Mouse (Mus musculus): ENCODE data around the gene Msmb. TPM values are rescaled to one million over a fixed set of nuclear protein-coding genes. Genes with fewer than 3 reads are reported as not detected.

Msmb gene
- total RNA-seq, 2 experiments from 2014 or later: not detected

DNA sequence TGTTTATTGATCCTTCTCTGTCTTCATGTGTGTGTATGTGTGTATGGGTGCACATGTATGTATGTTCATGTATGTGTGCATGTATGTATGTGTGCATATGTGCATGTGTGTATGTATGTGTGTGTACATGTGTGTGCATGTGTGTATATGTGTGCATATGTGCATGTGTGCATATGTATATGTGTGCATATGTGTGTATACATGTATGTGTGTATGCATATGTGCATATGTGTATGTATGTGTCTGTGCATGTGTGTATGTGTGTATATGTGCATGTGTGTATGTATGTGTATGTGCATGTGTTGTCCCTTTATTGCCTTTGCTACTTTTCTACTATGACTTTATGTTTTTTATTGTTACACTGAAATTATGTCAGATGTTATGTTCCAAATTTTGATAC is 2.9 kb downstream of the Msmb start:
- no peak for ATAC-seq (replicated peaks; ENCODE audit: low FRiP score, low TSS enrichment, poor library complexity, severe bottlenecking)

DNA sequence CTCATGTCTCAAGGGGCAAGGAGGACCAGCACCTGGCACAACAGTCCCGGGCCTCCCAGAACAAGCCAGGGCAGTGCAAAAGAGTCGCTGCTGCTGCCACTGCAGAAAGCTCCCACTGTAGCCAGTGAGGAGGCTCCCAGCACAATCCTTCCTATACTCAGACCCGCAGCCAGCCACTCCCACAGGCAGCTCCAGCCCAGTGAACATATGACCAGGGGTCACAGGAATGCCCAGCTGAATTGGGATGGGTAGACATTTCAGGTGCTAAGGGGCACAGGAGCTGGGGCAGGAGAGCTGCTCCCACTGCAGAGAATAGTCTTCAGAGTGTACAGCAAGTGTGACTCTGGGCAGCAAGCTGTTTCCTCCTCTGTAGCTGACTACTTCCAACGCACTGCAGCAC is 3.6 kb downstream of the Msmb start:
- ATAC-seq (replicated peaks; ENCODE audit: low FRiP score, low TSS enrichment, poor library complexity, severe bottlenecking): no peak

DNA sequence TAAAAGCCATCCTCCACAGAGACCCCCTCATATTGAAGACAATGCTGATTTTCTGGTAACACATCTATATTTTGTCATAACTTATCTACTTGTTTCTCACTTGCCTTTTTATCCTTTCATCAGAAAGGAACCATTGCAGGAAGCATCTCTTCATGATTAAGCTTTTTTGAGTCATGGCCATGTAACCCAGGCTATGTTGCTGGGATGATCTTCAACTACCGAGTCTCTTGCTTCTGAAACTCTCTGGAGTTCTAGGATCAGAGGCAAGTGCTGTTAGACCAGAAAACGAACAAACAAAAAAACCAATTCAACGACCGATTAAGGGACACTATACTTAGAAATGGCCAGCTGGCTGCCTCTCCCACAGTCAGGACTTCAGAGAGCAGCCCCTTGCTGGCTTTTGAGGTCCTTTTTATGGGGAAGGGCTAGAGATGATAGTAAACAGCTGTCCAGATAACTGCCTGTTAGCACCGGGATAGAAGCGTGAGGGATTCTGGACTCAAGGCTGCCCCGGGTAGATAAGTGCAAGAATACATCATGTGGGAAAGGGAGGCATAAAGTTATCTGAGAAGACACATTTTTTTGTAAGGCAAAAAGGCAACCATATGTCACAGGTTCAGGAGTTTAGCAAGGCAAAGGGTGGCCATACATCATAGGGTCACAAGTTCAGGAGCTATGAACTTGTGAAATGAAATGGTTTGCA is 4.1 kb downstream of the Msmb start:
- ATAC-seq (replicated peaks; ENCODE audit: low FRiP score, low TSS enrichment, poor library complexity, severe bottlenecking): peak; percentile 91

DNA sequence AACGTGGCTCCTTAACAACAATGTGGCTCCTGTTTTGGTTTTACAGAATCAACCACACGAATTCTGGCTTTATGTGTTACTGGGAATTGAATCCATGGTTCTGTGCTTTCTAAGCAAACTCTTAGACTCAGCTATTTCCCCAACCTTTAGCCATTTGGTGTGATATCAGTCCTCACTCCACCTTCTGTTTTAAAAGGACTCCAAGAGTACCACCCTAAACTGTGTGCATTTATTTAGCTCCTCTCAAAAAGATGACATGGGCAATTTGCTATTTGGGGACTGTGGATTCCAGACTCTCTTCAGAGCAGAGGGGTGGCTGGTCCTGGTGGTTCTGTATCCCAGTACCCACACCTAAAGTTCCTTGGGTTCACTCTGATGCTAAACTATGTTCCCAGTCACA is 4.8 kb downstream of the Msmb start:
- ATAC-seq (replicated peaks; ENCODE audit: low FRiP score, low TSS enrichment, poor library complexity, severe bottlenecking): no peak

DNA sequence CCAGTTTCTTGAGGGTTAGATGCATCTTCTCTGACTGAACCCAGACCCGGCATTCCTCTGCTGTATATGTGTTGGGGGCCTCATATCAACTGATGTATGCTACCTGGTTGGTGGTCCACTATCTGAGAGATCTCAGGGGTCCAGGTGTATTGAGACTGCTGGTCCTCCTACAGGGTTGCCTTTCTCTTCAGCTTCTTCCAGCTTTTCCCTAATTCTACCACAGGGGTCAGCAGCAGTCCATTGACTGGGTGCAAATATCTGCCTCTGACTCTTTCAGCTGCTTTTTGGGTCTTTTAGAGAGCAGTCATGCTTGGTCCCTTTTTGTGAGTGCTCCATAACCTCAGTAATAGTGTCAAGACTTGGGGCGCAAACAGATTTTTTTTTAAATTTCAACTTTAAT is 9.0 kb downstream of the Msmb start:
- no peak for ATAC-seq (replicated peaks; ENCODE audit: low FRiP score, low TSS enrichment, poor library complexity, severe bottlenecking)

DNA sequence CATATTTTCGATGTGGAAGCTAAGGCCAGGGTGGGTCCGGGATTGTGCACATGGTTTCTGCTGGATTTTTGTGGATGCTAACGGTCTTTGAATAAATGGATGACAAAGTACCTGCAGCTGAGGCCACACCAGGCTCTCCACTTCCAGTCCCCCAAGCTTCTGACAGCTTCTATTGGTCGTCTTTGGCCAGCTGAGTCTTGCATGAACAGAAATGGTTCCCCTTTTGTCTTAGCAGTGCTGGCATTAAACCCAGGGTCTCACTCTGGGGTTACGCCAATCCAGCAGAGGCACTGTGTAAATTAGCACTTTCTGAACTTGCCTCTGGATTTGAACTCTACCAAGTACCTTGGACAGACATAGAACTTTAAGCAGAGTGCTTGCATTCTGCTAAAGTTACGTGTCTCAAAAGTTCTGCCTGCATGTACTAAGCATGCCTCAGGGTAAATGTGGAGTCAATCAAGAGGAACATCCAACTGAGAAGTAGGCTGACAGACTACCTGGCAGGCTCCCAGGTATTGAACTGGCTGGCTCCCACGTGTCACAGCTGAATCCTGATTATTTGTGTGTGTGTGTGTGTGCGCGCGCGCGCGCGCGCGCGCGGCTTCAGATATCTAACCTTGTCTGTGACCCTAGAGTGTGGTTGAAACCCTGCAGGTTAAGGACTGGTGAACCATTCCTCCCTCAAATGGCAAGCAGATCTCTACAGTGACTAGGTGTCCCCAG is 10.6 kb downstream of the Msmb start:
- no peak for ATAC-seq (replicated peaks; ENCODE audit: low FRiP score, low TSS enrichment, poor library complexity, severe bottlenecking)

DNA sequence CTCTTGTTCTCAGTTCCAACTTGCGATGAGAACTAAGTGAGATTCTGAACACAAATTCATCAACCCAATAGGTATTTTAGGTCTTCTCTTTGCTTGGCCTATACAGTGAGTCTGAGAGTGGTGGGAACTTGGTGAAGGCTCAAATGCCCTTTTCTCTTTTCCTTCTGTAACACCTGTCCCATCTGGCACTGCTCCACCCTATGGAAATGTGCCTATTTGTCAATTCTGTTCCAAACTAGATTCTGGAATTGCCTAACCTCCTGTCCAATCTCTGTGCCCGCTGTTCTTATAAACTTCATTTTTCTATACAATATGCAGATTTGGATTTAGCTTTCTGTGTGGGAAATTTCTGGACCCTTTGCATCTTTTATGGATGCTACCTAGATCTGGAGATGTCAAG is 11.3 kb downstream of the Msmb start:
- no peak for ATAC-seq (replicated peaks; ENCODE audit: low FRiP score, low TSS enrichment, poor library complexity, severe bottlenecking)

DNA sequence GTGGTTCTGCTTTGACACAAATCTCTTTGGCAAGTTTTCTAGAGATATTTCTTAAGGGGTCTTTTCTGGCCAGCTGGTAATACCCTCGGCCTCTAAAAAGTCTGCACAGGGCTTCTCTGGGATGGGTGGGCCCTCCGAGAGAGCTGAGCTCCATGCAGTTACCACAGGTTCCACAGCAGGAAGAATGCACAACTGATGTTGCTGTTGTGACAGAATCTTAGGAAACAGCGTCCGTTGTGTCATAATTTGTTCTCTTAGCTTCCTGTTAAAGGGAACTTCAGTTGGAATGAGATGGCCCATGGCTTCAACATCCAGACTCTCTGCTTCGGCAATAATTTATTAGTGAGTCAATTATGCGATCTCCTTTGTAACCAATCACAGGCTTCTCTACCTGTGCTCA is 12.9 kb downstream of the Msmb start:
- ATAC-seq (replicated peaks; ENCODE audit: low FRiP score, low TSS enrichment, poor library complexity, severe bottlenecking): no peak

DNA sequence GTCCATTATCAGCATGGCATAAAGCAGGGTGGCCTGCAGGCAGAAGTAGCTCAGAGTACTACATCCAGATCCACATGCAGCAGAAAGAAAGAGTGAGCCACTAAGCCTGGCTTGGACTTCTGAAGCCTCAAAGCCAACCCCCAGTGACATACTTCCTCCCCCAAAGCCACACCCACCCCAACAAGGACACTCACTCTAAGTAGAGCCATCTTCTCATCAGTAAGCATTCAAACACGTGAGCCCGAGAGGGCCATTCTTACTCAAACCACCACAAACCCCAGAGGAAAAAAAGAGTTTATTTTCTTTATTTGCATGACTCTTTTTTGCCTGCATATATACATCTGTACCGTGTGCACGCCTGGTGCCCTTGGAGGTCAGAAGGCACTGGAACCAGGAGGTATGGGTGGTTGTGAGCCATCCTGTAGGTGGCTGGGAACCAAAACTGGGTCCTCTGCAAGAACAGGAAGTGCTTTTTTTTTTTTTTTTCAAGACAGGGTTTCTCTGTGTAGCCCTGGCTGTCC is 17.4 kb downstream of the Msmb start:
- ATAC-seq (replicated peaks; ENCODE audit: low FRiP score, low TSS enrichment, poor library complexity, severe bottlenecking): no peak; the same call in 1 of the 2 replicates

DNA sequence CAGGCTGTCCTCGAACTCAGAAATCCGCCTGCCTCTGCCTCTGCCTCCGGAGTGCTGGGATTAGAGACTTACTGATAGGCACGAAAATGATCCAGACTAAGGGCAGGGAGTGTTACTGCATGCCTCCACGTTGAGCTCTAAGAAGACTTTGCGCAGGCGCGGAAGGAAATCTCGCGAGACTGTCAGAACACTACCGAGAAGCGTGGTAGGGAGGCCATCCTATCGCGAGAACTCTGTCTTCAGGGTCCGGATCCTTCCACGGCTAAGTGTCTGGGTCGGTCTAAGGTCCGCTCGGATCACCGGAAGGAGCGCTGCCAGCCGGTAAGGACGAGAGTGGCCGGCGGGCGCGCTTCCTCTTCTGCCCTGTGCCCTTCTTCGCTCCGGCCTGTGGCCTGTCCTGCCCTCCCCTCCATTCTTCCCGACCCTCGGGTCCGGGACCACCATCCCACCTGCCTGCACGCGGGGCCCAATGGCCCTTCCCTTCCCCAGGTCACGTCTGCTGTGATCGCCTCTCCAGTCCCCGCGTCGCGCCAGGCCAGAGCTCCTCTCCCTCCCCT is 17.9 kb downstream of the Msmb start, which contains the start of gene Ncoa4:
TSS of gene Ncoa4 (plus strand) at position 176 of the 557 bp plus-strand sequence.
- peak; percentile 88 for ATAC-seq (replicated peaks; ENCODE audit: low FRiP score, low TSS enrichment, poor library complexity, severe bottlenecking)

DNA sequence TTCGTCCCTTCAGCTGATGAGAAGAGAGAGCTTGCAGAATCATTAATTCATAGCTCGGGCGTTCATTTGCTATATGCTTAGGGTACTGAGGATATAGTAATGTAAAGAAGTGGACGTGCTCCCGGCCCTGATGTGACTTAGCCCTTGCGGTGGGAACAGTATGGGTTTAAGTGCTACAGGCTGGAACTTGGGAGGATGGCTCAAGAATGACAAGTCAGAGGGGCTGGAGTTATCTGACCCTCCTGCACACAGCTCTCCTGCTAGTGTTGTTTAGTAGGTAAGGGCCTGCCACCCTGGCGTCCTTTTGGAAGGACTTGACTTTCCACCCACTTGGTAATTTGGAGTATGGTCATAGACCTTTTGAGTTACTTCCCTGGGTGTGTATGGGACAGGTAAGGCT is 18.7 kb downstream of the Msmb start:
- ATAC-seq (replicated peaks; ENCODE audit: low FRiP score, low TSS enrichment, poor library complexity, severe bottlenecking): no peak

DNA sequence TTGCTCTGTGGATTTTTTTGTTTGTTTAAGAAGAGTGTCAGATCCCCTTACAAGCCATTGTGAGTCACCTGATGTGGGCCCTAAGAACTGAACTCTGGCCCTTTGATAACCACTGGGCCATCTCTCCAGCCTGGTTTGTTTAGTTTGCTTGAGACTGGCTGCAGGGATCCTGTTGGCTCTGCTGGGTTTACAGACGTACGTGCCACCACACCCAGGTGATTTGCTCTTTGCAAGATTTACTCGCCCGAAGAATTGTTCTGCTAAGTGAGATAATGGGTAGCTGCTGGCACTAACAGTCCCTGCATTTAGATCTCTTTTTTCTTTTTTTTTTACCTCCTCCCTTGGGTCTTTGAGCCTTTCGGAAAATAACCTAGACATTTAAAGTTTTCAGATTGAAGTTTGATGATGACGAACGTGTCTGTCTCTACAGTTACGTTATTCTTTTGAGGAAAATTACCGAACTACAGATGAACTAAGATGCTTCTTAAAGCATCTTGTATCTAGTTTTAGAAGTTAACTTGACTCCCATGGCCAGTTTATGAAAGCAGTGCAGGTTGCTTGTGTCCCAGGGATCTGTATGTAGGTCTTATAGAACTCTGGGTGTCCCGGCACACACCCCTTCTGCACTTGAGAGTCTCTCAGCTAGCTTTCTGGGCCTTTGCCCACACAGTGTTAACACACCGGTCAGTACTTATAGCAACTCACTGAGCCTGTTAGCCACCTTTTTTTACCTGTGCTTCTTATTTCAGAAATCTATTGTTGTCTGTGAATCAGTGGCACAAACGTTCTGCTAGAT is 19.5 kb downstream of the Msmb start:
- ATAC-seq (replicated peaks; ENCODE audit: low FRiP score, low TSS enrichment, poor library complexity, severe bottlenecking): peak; percentile 60

DNA sequence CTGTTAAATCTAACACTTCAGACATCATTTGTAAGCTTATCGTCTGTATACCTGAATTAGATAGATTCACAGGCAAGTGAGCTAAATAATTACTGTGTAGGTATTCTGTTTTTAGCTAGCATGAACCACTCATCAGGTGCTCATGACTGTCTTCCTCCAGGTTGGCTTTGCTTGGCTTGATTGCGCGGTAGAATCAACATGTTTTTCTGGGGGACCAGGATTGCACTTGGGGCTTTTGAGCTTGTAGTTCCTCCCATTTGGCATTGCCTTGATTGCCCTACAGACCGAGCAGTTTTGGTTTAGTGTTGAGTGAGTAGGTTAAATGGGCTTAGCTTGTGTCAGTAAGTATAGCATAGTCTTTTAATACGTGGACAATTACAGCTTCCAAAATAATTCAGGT is 20.4 kb downstream of the Msmb start:
- ATAC-seq (replicated peaks; ENCODE audit: low FRiP score, low TSS enrichment, poor library complexity, severe bottlenecking): no peak

DNA sequence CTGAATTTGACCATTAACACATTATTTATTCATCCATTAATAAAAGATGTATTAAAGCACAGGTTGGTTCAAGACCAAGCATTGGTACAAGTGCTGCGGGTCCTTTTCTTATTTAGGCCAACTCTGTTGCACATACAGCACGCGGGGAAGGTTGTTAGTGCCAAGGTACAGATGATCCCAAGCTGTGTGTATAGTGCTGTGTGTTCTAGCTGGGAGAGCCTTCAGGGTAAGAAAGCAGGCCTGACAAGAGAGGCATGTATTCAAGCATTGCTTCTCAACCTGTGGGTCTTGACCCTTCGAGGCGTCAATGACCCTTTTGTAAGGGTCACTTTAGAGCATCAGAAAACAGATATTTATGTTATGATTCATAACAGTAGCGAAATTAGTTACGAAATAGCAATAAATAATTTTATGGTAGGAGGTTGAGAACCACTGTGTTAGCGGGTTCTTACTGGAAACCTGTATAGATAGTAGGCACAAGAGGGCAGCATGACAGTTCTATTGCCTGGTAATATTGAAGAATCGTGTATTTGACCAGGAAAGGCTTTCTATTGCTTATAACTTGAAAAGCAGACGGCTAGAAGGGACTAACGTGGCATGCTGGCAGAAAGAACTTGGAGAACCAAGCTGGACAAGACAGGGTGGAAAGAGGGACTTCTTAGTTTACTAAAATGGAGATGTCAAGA is 21.5 kb downstream of the Msmb start:
- no peak for ATAC-seq (replicated peaks; ENCODE audit: low FRiP score, low TSS enrichment, poor library complexity, severe bottlenecking)

DNA sequence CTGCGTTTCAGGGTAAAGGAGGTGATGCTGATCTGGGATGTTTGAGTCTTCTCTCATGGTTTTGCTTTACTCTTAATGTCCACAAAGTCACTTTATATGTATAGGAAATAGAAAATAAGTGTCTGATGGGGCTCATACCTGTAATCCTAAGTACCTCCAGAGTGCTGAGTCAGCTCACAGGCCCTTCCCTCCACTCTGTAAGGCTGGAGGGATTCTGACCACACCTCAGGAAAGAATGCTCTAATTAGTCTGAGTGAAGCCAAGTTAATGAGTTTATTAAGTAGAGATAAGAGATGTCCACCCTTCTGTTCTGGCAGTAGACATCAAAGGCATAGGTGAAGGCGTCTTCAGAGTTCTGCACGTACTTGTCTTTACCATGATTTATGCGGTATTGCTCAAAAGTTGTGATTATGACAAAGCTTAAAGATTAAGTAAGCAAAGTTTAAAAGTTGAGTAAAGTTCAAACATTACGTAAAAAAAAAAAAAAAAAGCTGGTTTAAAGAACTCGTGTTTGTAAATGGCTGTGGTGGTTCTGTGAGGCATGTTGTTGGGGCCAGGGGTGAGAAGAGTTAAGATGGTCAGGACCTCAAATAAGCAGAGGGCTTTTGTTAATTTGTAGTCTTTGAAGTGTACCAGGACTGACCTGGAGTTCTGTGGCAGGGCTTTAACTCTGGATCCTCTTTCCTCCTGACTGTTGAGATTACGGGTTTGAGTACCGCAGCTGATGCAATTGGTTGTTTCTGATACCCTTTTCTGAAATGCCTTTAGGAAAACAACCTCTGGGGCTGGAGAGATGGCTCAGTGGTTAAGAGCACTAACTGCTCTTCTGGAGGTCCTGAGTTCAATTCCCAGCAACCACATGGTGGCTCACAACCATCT is 22.6 kb downstream of the Msmb start:
- ATAC-seq (replicated peaks; ENCODE audit: low FRiP score, low TSS enrichment, poor library complexity, severe bottlenecking): no peak

DNA sequence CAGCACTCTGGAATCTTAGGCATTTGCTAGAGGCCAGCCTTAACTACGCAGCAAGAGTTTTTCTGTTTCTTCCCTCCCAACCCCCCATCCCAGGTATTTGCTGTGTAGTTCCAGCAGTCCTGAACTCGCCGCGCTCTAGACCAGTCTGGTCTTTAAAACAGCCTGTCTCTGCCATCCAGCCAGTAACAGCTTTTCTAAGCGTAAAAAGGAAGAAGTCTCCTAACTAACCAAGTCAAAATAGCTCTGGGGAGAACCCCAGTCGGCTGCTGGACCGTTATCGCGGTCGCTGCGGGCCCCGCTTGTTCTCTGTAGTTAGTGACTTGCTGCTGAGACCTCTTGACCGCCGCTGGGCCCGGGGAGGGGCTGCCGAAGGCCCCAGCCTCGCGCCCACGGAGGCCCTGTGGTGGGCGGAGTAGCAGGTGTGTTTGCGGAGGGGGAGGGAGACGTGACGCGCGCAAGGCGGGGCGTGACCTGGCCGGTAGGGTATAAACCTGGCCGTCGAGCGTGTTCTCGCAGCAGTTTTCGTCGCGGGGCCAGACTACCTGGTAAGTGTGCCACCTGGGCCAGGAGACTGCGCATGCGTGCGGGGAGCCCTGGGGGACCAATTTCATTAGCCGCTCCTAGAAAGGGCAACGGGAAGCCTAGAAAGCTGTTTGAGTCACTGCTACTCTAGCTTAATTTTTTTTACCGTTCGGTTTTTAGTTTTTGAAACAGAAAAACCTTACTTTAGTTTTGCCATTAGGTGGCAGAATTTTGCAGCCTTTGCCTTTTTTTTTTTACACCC is 23.6 kb downstream of the Msmb start:
- ATAC-seq (replicated peaks; ENCODE audit: low FRiP score, low TSS enrichment, poor library complexity, severe bottlenecking): peak; percentile 54

DNA sequence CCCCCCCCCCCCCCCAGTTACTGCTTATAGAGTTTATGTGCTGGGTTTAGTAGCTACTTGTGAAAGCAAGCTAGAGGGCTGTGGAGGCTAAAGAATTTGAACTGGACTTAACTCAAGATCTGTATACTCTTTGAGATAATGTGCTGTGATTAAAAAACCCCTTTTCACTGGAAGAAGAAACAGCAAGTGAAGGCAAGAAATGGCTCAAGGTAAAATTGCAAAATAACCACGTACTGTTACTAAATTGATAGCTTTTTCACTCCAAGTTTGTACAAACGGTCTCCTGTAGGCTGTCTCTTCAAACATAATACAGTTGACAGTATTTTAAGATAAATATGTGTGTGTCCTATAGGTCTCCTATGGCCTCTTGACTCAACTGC is 24.2 kb downstream of the Msmb start:
- ATAC-seq (replicated peaks; ENCODE audit: low FRiP score, low TSS enrichment, poor library complexity, severe bottlenecking): no peak

DNA sequence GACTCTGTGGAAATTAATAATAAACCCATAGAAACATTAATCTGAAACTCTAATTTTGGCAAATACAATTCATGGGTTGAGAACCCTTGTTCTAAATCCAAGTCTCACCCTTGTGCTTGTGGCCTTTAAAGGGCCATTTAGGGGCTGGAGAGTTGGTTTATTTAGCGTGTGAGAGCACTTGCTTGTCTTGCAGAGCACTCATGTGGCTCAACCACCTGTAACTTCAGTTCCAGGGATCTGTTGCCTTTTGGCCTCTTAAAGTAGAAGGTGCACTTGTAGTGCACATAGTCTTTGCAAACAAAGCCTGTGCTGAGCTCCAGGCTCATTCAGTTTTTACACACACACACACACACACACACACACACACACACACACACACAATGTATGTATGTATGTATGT is 25.0 kb downstream of the Msmb start:
- no peak for ATAC-seq (replicated peaks; ENCODE audit: low FRiP score, low TSS enrichment, poor library complexity, severe bottlenecking)
